Mouse (Mus musculus) lung, adult 10 weeks (tissue): ENCODE data around the gene Fahd2a. TPM values are rescaled to one million over a fixed set of nuclear protein-coding genes. Genes with fewer than 3 reads are reported as not detected.

Experiments
- polyA plus RNA-seq: library from polyadenylated mRNA; stranded (reverse); fragments of 350-450 nt; fragmentation: Illumina TruSeq; extraction: RNeasy Lipid Tissue Mini Kit (QIAGEN cat#74804); gene quantifications from one replicate; pipeline ENCODE4 v1.2.3, GENCODE M21; 2014; ENCODE audit warnings: low read depth, low replicate concordance; ENCODE audit not compliant: insufficient read depth

The Fahd2a gene
- polyA plus RNA-seq: 16.4 TPM

DNA sequence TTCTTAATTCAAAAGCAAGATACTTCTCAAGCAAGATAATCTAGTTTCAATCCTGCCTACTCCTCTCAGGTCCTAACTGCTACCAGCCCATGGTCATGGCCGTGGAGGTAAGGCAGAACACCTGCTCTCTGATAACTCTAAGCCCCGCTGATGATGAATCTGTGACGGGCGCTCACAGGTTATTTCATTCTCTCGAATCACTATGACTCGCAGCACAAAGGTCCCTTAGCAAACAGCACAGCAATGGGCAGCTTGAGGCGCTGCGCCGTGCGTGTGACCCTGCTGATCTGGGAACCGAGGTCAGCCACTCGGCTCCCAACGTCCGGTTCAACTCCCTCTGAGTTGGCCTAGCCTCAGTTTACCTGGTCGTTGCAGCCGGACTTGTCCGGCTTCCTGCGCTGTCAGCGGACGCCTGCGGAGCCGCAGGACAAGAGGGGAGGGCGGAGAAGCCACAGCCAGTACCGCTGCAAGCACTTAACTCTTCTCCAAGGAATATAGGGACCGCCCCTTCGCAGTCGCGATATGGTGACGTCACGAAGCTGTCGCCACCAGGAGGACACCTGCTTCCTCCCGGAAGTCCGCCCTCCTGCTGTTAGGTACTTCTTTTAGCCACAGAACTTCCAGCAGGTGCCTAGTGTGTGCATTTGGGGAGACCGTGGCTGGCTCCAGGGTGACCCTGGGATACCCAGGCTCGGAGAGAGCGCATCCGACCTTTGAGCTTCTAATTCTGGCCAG, at the start of gene Fahd2a:
TSS of gene Fahd2a (minus strand) at position 511 of the 735 bp plus-strand sequence.

DNA sequence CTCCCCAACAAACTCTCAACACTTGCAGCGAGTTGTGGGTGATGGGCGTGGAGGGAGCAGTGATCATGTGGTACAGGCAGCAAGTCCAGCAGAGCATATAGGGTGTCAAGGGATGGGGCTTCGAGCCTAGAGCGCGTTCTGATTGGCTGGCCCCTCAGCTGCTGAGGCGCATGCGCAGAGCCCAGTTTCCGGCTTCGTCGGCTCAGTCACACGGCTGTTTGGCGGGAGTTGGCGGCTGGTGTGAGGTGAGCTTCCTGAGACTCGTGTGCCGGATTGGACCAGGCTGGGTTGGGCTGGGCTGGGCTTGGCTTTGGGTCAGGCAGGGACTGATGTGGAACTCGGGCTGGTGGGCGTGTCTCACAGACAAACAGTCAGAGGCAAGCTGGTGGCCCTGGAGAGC, 19.4 kb downstream of the Fahd2a start, which contains the start of gene Gpat2:
TSS of gene Gpat2 (plus strand) at position 223 of the 400 bp plus-strand sequence.

Other genes with a start within 250 kb of the Fahd2a start
- gene 1810024B03Rik, start 236.3 kb downstream of the Fahd2a start, polyA plus RNA-seq: 1.3 TPM
- 23.3 TPM for gene Snrnp200, start 236.2 kb downstream of the Fahd2a start, polyA plus RNA-seq
- gene Ciao1, start 196.7 kb downstream of the Fahd2a start, polyA plus RNA-seq: 56.5 TPM
- 22.1 TPM for gene Tmem127, start 196.7 kb downstream of the Fahd2a start, polyA plus RNA-seq
- gene Stard7, start 174.3 kb downstream of the Fahd2a start, polyA plus RNA-seq: 27.9 TPM
- 5.6 TPM for gene Dusp2, start 108.4 kb downstream of the Fahd2a start, polyA plus RNA-seq
- gene Astl, start 105.9 kb downstream of the Fahd2a start, polyA plus RNA-seq: not detected
- gene Adra2b, start 81.4 kb downstream of the Fahd2a start, polyA plus RNA-seq: 0.08 TPM
- gene Gpat2, start 19.4 kb downstream of the Fahd2a start, polyA plus RNA-seq: not detected
- 1.6 TPM for gene Kcnip3, start 77.5 kb upstream of the Fahd2a start, polyA plus RNA-seq
- gene Prom2, start 96.9 kb upstream of the Fahd2a start, polyA plus RNA-seq: 1.1 TPM
- 1.4 TPM for gene Zfp661, start 142.5 kb upstream of the Fahd2a start, polyA plus RNA-seq
- gene Mrps5, start 142.7 kb upstream of the Fahd2a start, polyA plus RNA-seq: 30.5 TPM
- gene Mal, start 212.1 kb upstream of the Fahd2a start, polyA plus RNA-seq: 13.2 TPM